Mouse (Mus musculus) heart, embryonic 14.5 days (tissue): Measurements from ENCODE around the gene Kcnmb3. TPM values are rescaled to one million over a fixed set of nuclear protein-coding genes. Genes with fewer than 3 reads are reported as not detected.

ENCODE experiments used
- ATAC-seq: fragments of 200-750 bp; cut with Nextera tagmentation; 2 replicates; pipeline ENCODE4 v1.8.0; 2017; ENCODE audit warnings: low read depth, moderate TSS enrichment; ENCODE audit not compliant: insufficient number of reproducible peaks, insufficient read depth, low FRiP score
- H3K27ac ChIP-seq, 2 experiments: fragments of 200-500 bp in 1 of 2; fragments of 300-500 bp in 1 of 2; sonication (generic) in 1 of 2; replicated peaks in 1 of 2; 2 replicates each; pipeline ENCODE4 v1.5.1; 2012 to 2014; ENCODE audit warnings: low read depth in 2 of 2, low read length in 2 of 2, control low read depth in 1 of 2, mild to moderate bottlenecking in 1 of 2, mixed read lengths in 1 of 2; ENCODE audit not compliant: control insufficient read depth in 1 of 2, insufficient read depth in 1 of 2
- H3K27me3 ChIP-seq: fragments of 300-500 bp; sonication (generic); 2 replicates; pipeline ENCODE4 v1.6.1; 2014; ENCODE audit warnings: mild to moderate bottlenecking, low read length, control low read depth; ENCODE audit not compliant: control insufficient read depth, insufficient read depth
- H3K36me3 ChIP-seq: fragments of 300-500 bp; sonication (generic); 2 replicates; pipeline ENCODE4 v1.6.1; 2014; ENCODE audit warnings: mild to moderate bottlenecking, control low read depth, low read length, mixed read lengths; ENCODE audit not compliant: control insufficient read depth, insufficient read depth
- H3K4me1 ChIP-seq, 2 experiments: fragments of 200-500 bp in 1 of 2; fragments of 300-500 bp in 1 of 2; sonication (generic) in 1 of 2; 2 replicates each; pipeline ENCODE4 v1.6.1; 2012 to 2014; ENCODE audit warnings: low read length in 2 of 2, control low read depth in 1 of 2, mixed read lengths in 1 of 2; ENCODE audit not compliant: control insufficient read depth in 2 of 2, insufficient read depth in 2 of 2
- H3K4me2 ChIP-seq: fragments of 300-500 bp; sonication (generic); 2 replicates; pipeline ENCODE4 v1.6.1; 2014; ENCODE audit warnings: mild to moderate bottlenecking, low read length
- H3K4me3 ChIP-seq, 2 experiments: fragments of 200-500 bp in 1 of 2; fragments of 300-500 bp in 1 of 2; sonication (generic) in 1 of 2; 2 replicates each; pipeline ENCODE4 v1.5.1; 2012 to 2014; ENCODE audit warnings: low read length in 2 of 2, mild to moderate bottlenecking in 2 of 2, control low read depth in 1 of 2, low read depth in 1 of 2, moderate library complexity in 1 of 2; ENCODE audit not compliant: control insufficient read depth in 1 of 2, insufficient read depth in 1 of 2
- H3K9ac ChIP-seq: fragments of 300-500 bp; sonication (generic); 2 replicates; pipeline ENCODE4 v1.6.1; 2014; ENCODE audit warnings: mild to moderate bottlenecking, low read length
- H3K9me3 ChIP-seq: fragments of 300-500 bp; sonication (generic); 2 replicates; pipeline ENCODE4 v1.6.1; 2016; ENCODE audit warnings: low read length, control low read depth; ENCODE audit not compliant: control insufficient read depth
- WGBS: fragments of 180-500 bp; shearing (Covaris S2); extraction: QIAGEN DNeasy Blood & Tissue Kit; methylation state at CpG from one replicate; pipeline ENCODE4 v1.1.7; 2014; 5-methylcytosine and 5-hydroxymethylcytosine counted together
- polyA plus RNA-seq: library from polyadenylated mRNA; unstranded; fragments of >200 nt; fragmentation: Nextera tagmentation; extraction: Ambion mirVana; gene quantifications from 2 replicates; pipeline ENCODE4 v1.2.1, GENCODE M21; 2014

Kcnmb3 gene
- polyA plus RNA-seq, 1 experiment from 2014 or later = not detected

DNA sequence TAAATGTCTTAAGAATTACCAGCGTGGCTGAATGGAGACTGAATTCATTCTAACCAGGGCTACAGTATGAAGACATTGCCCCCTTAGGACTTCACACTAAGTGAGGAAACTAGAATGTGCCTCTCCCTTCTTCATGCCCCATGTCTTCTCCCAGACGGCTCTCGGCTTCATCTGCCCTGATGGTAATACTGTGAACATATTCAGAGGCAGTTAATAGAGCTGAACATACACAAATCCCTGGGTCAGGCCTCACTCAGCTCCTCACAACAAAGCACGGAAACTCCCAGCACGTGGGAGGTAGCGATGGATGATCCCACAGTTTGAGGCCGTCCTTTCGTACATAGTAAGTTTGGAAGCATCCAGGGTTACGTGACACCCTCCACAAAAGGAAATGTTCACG lies 18.8 kb downstream of the Kcnmb3 start:
- no peak for ATAC-seq

DNA sequence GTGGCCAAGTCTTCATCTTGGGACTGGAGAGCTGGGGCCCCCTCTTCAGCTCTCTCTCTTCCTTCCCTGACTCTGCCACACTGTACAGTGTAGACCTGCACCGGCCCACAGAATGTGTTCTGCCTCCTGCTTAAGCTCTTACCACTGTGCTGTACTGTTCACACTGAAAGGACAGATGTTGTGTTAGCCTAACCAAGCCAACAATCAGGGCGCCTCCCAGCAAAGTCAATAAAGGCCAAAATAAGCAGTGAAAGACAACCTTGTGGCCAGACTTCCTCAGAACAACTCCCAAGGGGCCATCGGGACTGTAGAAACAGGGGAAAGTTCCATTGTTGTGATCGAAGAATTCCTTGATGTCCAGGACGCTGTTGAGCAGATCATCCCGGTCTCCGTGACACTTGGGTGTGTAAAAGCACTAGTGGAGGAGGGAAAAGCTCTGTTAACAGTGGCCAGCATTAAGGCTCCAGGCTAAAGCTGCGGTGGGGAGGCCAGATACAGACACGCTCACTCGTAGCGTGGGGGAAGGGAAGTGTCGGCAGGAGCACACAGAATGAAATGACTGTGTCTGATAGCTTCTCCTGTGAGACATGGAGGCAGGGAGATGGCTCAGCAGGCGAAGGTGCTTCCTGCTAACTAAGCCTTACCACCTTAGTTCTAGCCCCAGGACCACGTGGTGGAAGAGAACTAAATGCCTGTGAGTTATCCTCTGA lies 19.7 kb downstream of the Kcnmb3 start:
- no peaks in the 10 kb centered on the region for H3K9me3 ChIP-seq
- H3K27me3 ChIP-seq = no peaks in the 10 kb centered on the region
- peak; percentile 64 for ATAC-seq
- peaks cover 8 to 13% of the 10 kb centered on the region in 2 experiments; a peak in 3 of 4 replicates for H3K4me1 ChIP-seq
- no peak overlapping the region for H3K4me3 ChIP-seq
- H3K36me3 ChIP-seq = no peaks in the 10 kb centered on the region
- H3K27ac ChIP-seq = no peak overlapping the region
- H3K9ac ChIP-seq = no peak overlapping the region
- WGBS = 40% methylated on average over 14 of the region's 14 CpGs
- H3K4me2 ChIP-seq = peak overlapping the region; percentile 20

More for the DNA sequence above, 18.8 kb downstream of the Kcnmb3 start:
- no peaks in the 10 kb centered on the region for H3K27me3 ChIP-seq
- no peak overlapping the region for H3K9ac ChIP-seq
- peaks cover 8 to 13% of the 10 kb centered on the region in 2 experiments; a peak in 3 of 4 replicates for H3K4me1 ChIP-seq
- no peak overlapping the region for H3K4me3 ChIP-seq
- no peak overlapping the region for H3K27ac ChIP-seq
- no peaks in the 10 kb centered on the region for H3K36me3 ChIP-seq
- H3K9me3 ChIP-seq = no peaks in the 10 kb centered on the region
- 85% methylated on average over 10 of the region's 10 CpGs for WGBS
- no peak overlapping the region for H3K4me2 ChIP-seq

DNA sequence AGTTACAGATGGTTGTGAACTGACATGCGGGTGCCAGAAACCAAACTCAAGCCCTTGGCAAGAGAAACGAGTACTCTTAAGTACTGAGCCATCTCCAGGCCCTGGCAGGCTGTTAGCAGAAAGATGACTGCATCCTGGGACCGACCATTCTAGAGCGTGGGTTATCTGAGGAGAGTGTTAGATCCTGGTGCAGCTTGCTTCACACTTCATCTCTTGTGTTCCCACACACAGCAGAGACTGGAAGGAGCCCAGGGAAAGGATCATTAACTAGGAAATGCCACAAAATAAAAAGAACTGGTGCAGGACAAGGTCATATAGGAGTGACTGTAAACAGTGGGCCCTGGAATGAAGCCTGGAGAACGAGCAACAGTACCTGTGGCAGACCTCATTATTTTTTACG lies 20.9 kb downstream of the Kcnmb3 start:
- ATAC-seq = no peak
- Histone ChIP-seq H3K36me3 (peaks cover 1% of the 10 kb centered on the region; the same call in 1 of the 2 replicates), H3K4me2 (no peak overlapping the region), H3K27me3 (no peaks in the 10 kb centered on the region), H3K9ac (no peak overlapping the region), H3K4me3 (no peak overlapping the region), H3K4me1 (peaks cover 8 to 13% of the 10 kb centered on the region in 2 experiments; a peak in 3 of 4 replicates), H3K9me3 (no peaks in the 10 kb centered on the region), H3K27ac (no peak overlapping the region)
- 48% methylated on average over 6 of the region's 6 CpGs for WGBS

DNA sequence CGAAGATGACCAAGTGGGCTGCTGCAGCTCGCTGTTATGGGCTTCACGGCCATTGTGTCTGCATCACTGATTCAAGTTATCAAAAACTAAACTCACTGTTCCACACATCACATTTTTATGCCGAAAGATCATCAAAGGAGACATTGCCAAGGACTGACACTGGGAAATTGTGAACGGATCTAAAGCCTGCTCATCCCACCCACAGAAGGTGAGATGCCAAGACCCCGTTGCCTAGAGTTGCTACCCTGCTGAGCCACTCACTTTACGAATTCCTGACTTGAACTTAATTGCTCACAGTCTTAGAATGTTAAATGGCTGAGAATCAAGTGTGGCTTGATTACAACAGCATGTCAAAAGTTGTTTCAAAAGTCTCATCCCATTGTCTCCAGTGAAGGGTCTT lies 21.6 kb downstream of the Kcnmb3 start:
- no peaks in the 10 kb centered on the region for H3K27me3 ChIP-seq
- H3K9me3 ChIP-seq = no peaks in the 10 kb centered on the region
- no peak overlapping the region for H3K4me2 ChIP-seq
- no peak overlapping the region for H3K27ac ChIP-seq
- no peak for ATAC-seq
- H3K4me1 ChIP-seq = peaks cover 8 to 13% of the 10 kb centered on the region in 2 experiments; a peak in 3 of 4 replicates
- WGBS = 81% methylated on average over 7 of the region's 7 CpGs
- peaks cover 3% of the 10 kb centered on the region; the same call in 1 of the 2 replicates for H3K36me3 ChIP-seq
- no peak overlapping the region for H3K4me3 ChIP-seq
- H3K9ac ChIP-seq = no peak overlapping the region

DNA sequence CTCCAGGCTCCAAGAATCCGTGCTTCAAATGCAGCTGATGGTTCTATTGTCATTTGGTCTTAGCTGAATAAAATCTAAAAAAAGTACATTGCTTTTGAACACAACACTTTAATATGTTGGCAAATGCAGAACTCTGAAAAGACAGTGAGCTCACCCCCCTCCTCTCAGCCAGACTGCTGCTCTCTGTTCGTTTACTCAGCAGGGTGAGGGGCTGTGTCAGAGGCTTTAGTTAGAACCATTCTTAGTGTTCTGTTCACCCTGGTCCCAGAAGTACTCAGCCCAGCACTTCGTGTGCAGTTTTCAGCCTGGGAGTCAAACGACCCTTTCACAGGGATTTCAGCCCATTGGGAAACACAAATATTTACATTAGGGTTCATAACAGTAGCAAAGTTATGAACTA lies 23.6 kb downstream of the Kcnmb3 start:
- H3K4me3 ChIP-seq = no peak overlapping the region
- peaks cover 18% of the 10 kb centered on the region for H3K36me3 ChIP-seq
- no peak overlapping the region for H3K27ac ChIP-seq
- no peak overlapping the region for H3K9ac ChIP-seq
- no peaks in the 10 kb centered on the region for H3K27me3 ChIP-seq
- ATAC-seq = no peak
- H3K4me2 ChIP-seq = no peak overlapping the region
- peaks cover 8 to 13% of the 10 kb centered on the region in 2 experiments; a peak in 3 of 4 replicates for H3K4me1 ChIP-seq
- no peaks in the 10 kb centered on the region for H3K9me3 ChIP-seq
- 81% methylated on average over 4 of the region's 4 CpGs for WGBS

DNA sequence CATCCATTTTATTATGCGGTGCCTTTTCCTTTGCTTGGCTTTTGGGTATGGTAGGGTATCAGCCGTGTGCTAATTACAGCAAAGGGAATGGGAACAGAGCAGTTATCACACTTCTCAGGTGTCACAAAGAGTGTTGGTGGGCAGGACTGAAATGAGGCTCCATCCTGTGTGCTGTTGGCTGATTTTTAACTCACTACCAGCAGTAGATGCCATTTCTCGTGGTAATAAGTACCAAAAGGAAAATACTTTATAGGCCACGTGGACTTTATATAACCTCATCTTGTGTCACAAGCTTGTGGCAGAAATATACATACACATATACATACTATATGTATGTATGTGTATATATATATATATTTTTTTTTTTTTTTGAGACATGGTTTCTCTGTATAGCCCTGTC lies 24.7 kb downstream of the Kcnmb3 start:
- Histone ChIP-seq H3K4me1 (peaks cover 4 to 8% of the 10 kb centered on the region in 2 experiments; a peak in 3 of 4 replicates), H3K4me3 (no peak overlapping the region), H3K4me2 (no peak overlapping the region), H3K9ac (no peak overlapping the region), H3K27ac (no peak overlapping the region), H3K36me3 (peaks cover 29% of the 10 kb centered on the region), H3K9me3 (no peaks in the 10 kb centered on the region), H3K27me3 (no peaks in the 10 kb centered on the region)
- no peak for ATAC-seq
- WGBS = 95% methylated on average over 4 of the region's 4 CpGs

DNA sequence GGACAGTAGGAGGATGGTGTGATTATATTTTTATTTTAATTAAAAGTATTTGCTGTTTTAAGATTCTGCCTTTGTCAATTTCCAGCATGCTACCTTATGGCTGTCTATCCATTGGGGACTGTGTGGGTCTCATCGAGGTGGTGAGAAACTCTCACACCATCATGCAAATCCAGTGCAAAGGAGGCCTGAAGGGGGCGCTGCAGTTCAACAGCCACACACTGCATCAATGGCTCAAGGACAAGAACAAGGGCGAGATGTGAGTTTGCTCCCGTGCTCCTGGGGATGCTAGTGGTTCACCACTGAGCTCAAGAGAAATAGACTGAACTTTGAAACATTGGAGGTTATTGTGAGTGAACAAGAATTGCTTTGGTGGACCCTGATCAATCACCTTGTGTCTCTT lies 32.3 kb downstream of the Kcnmb3 start:
- no peaks in the 10 kb centered on the region for H3K4me1 ChIP-seq
- H3K36me3 ChIP-seq = peaks cover 95% of the 10 kb centered on the region
- ATAC-seq = no peak
- no peak overlapping the region for H3K27ac ChIP-seq
- no peak overlapping the region for H3K9ac ChIP-seq
- H3K4me3 ChIP-seq = no peak overlapping the region
- WGBS = 61% methylated on average over 4 of the region's 4 CpGs
- no peaks in the 10 kb centered on the region for H3K27me3 ChIP-seq
- H3K4me2 ChIP-seq = no peak overlapping the region
- no peaks in the 10 kb centered on the region for H3K9me3 ChIP-seq
